Comparison of ENCODE assay signal across 27 mouse cellular contexts in the genomic region with DNA sequence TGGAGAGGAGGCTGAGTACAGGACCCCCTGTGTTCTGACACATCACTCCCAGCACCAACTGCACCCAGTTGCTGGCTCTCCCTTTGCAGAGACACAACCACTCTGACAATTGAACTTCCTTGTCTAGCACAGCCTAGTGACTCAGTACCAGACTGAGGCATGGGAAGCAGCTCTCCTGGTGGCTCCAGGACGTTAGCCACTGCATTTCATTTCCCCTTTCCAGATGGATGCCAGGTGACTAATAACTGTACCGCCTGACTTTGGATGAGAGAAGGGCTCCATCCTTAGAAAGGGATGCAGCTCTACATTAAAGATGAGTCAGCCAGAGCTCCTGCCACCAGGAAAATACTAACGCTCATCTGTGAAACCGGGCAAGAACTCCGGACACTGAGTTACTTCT. TPM values are rescaled to one million over a fixed set of nuclear protein-coding genes. Genes with fewer than 3 reads are reported as not detected.
DNase-seq lines count a peak whose midpoint lies in the region; ATAC-seq and TF ChIP-seq lines count a peak whose summit lies in the region.
"Had no signal": no experiment of that assay in that cellular context is flagged by ENCODE, and none has a peak within 500 bp of the region (broad histone marks: within the 10 kb centered on the region; RNA-seq: fewer than 3 reads in every experiment).

No protein-coding gene starts in this region.

- peak; percentile 61 for DNase-seq in MN1 (ENCODE audit: low spot score)
- peak; percentile 35 for DNase-seq in Patski (ENCODE audit: low read depth, low spot score)
- no peak for DNase-seq in hindbrain, postnatal 0 days (ENCODE audit: low spot score)
- no peak for DNase-seq in right cerebral cortex, postnatal 14 days
- no peak for DNase-seq in right cerebral cortex, postnatal 10 days (ENCODE audit: low spot score in 2 of 2)
- DNase-seq: adrenal gland, adult 2 months; adrenal gland, postnatal 25 days; B cell, adult 2 months; cerebellum, adult 11-12 months; cerebellum, adult 8-10 months; cerebellum, postnatal 14 days; forebrain, postnatal 0 days; gastrocnemius, adult 2 months; gastrocnemius, postnatal 14 days; heart, adult 18-20 months; heart, postnatal 10 days; heart, postnatal 36 days had no signal

- no peaks in the 10 kb centered on the region for H3K4me1 ChIP-seq in hindbrain, postnatal 0 days (ENCODE audit: insufficient read depth, low read length)
- H3K4me1 ChIP-seq: embryonic facial prominence, embryonic 12.5 days; embryonic facial prominence, embryonic 15.5 days; hindbrain, embryonic 10.5 days had no signal

- in situ Hi-C loops in Patski (cut with MboI; ENCODE audit: low pct_unique_long_range_greater_than_20kb), result no loop called here

- POLR2A ChIA-PET in Patski (lab: Charles Lee), result no interaction called here

- WGBS in hindbrain, postnatal 0 days, result 85% methylated on average over 5 of the region's 5 CpGs

- no peaks in the 10 kb centered on the region for H3K27me3 ChIP-seq in Patski
- H3K27me3 ChIP-seq in hindbrain, postnatal 0 days (ENCODE audit: insufficient read depth, low read length), result no peaks in the 10 kb centered on the region
- H3K27me3 ChIP-seq: embryonic facial prominence, embryonic 12.5 days; embryonic facial prominence, embryonic 15.5 days; heart, embryonic 12.5 days; heart, embryonic 15.5 days had no signal

- no peak overlapping the region for H3K27ac ChIP-seq in hindbrain, postnatal 0 days
- H3K27ac ChIP-seq: embryonic facial prominence, embryonic 12.5 days; embryonic facial prominence, embryonic 15.5 days; gastrocnemius, adult 2 months; heart, embryonic 15.5 days; hindbrain, embryonic 10.5 days; hindbrain, embryonic 14.5 days had no signal

- peak; percentile 76 for ATAC-seq in Patski
- 0 out of 2 replicates have a peak, but pooled peaks have one; percentile 32 for ATAC-seq in megakaryocyte progenitor cell, adult 5-6 weeks (replicated peaks; ENCODE audit: poor library complexity)
- ATAC-seq in hindbrain, postnatal 0 days, result no peak
- ATAC-seq: forebrain, embryonic 14.5 days; forebrain, postnatal 0 days; intestine, postnatal 0 days had no signal

- no peak for TF ChIP-seq CTCF in Patski (IDR thresholded peaks at IDR 0.05)
- no peak for TF ChIP-seq CTCF in hindbrain, postnatal 0 days (IDR thresholded peaks at IDR 0.05; ENCODE audit: low read depth)

- no peak overlapping the region for H3K4me2 ChIP-seq in hindbrain, postnatal 0 days (ENCODE audit: low read depth, low read length)
- H3K4me2 ChIP-seq: embryonic facial prominence, embryonic 12.5 days; embryonic facial prominence, embryonic 15.5 days; heart, embryonic 12.5 days; heart, embryonic 15.5 days; hindbrain, embryonic 14.5 days had no signal

- H3K9me3 ChIP-seq in hindbrain, postnatal 0 days (ENCODE audit: low read length), result no peaks in the 10 kb centered on the region
- H3K9me3 ChIP-seq: embryonic facial prominence, embryonic 12.5 days; embryonic facial prominence, embryonic 15.5 days; G1E; heart, embryonic 12.5 days; heart, embryonic 15.5 days; hindbrain, embryonic 10.5 days had no signal

- H3K36me3 ChIP-seq in hindbrain, postnatal 0 days (ENCODE audit: insufficient read depth, low read length), result no peaks in the 10 kb centered on the region
- H3K36me3 ChIP-seq: embryonic facial prominence, embryonic 12.5 days; embryonic facial prominence, embryonic 15.5 days; G1E; heart, embryonic 12.5 days; heart, embryonic 15.5 days; hindbrain, embryonic 10.5 days had no signal

- CTCF ChIA-PET in Patski (lab: Charles Lee), result interaction anchor here (0.8 to 1.2 kb wide), 3 partner anchors 10 to 147 kb away, joined by 3 read pairs; no protein-coding TSS in a partner anchor

- H3K9ac ChIP-seq in hindbrain, postnatal 0 days (replicated peaks; ENCODE audit: low read length), result no peak overlapping the region
- H3K9ac ChIP-seq: embryonic facial prominence, embryonic 12.5 days; embryonic facial prominence, embryonic 15.5 days; forebrain, postnatal 0 days; heart, embryonic 12.5 days; heart, embryonic 15.5 days; hindbrain, embryonic 14.5 days had no signal

- no peak overlapping the region for H3K4me3 ChIP-seq in hindbrain, postnatal 0 days (ENCODE audit: low read length)
- H3K4me3 ChIP-seq: embryonic facial prominence, embryonic 12.5 days; embryonic facial prominence, embryonic 15.5 days; gastrocnemius, adult 2 months; heart, embryonic 12.5 days; heart, embryonic 15.5 days; hindbrain, embryonic 10.5 days had no signal

RNA-seq across cellular contexts. Expression of a gene that starts 7.3 kb away (rescaled TPM):
- polyA plus RNA-seq in Patski (2021), result 12.4 TPM
- 8.9 and 10.5 TPM in 2 replicates for total RNA-seq in megakaryocyte progenitor cell, adult 5-6 weeks (2015)
- 1.5 and 1.6 TPM in 2 replicates for total RNA-seq in megakaryocyte progenitor cell, adult 5-6 weeks (2017)
- 1.5 and 1.6 TPM in 2 replicates for total RNA-seq in hindbrain, postnatal 0 days (2014; rRNA removed)
- polyA plus RNA-seq in hindbrain, postnatal 0 days (2015; fragmentation: Nextera tagmentation; extraction: Ambion mirVana), result 1.7 and 1.9 TPM in 2 replicates

Comparison
In these comparisons a context has a peak if more than half of its experiments do, and no peak if none do; other contexts are left out.
1. DNase-seq: peak in MN1 (single experiment) and Patski (single experiment); none in hindbrain, postnatal 0 days (single experiment), right cerebral cortex, postnatal 14 days (single experiment) and right cerebral cortex, postnatal 10 days (0 of 2).